Mouse (Mus musculus): Measurements from ENCODE around the gene Slc24a3.

DNA sequence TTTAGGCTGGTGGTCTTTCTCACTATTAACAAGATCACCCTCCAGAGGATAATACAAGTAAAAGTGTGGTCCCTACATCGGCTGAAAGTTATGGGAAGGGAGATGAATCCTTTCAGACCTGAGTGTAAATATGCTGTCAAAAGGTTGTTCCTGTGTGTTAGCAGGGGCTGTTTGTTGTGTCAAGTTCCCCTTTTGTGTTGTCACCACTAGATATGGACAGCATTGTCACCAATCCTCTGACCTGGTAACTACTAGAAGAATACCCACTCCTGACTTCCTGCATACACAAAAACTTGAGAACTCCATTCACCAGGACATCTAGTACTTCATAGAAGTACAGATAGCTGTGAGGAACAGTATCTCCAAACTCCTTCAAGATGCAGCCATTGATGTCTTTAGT, 93.0 kb downstream of the Slc24a3 start:
- TF ChIP-seq CTCF (IDR thresholded peaks at IDR 0.05; ENCODE audit: insufficient read depth, low read depth, low read length) (no peak), POLR2A (IDR thresholded peaks at IDR 0.05; ENCODE audit: insufficient read depth, low read depth, low read length) (no peak)
